Mouse (Mus musculus) stomach, postnatal 0 days (tissue): ENCODE data around the gene Olfr657.

Experiments
- CTCF ChIP-seq: IDR thresholded peaks from 2 replicates; pipeline ENCODE4 v1.5.1; 2016; ENCODE audit warnings: antibody characterized with exemption, low read depth, mild to moderate bottlenecking, moderate library complexity
- EP300 ChIP-seq: optimal IDR thresholded peaks from 2 replicates; pipeline ENCODE3; 2016; ENCODE audit warnings: antibody characterized with exemption

- TF ChIP-seq CTCF: peak; percentile 76
- TF ChIP-seq EP300: no peak
These were observed 21.4 kb upstream of the Olfr657 start for GRCm38 (mm10) chr7:104603173-104603572.
